Mouse (Mus musculus): ENCODE measurements around the gene Mex3d. TPM values are rescaled to one million over a fixed set of nuclear protein-coding genes. Genes with fewer than 3 reads are reported as not detected.

Gene Mex3d
- polyA plus RNA-seq, 1 experiment: 7.9 TPM

DNA sequence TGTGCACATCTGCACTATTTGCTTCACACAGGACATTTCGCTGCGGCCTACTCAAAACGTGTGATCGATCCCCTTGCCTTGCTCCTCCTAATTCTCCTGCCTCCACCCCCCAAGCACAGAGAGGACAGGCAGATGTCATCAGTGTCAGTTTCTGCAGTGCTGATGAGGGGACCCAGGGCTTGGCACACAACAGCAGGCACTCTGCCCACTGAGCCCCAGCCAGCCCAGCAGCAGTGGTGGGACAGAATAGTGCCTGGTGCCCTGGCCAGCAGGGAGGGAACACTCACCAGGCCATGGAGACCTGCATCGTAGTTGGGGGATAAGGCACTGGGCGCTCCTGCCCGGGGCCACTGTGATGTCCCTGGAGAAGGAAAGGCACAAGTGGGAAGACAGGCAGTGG, 28.1 kb upstream of the Mex3d start:
- no peak overlapping the region for H3K27ac ChIP-seq (ENCODE audit: insufficient read depth, low read depth, low read length)
- no peak overlapping the region for H3K4me3 ChIP-seq (ENCODE audit: insufficient read depth, low read depth, low read length)
- no peaks in the 10 kb centered on the region for H3K27me3 ChIP-seq (replicated peaks; ENCODE audit: control insufficient read depth, insufficient read depth, low read length)
- DNase-seq: no peak
- 90% methylated on average over 7 of the region's 7 CpGs for WGBS
- peaks cover 1% of the 10 kb centered on the region; the same call in 1 of the 2 replicates for H3K36me3 ChIP-seq (ENCODE audit: control insufficient read depth, insufficient read depth, low read length)
- no peaks in the 10 kb centered on the region for H3K4me1 ChIP-seq (ENCODE audit: control insufficient read depth, insufficient read depth, low read length)
- TF ChIP-seq CTCF (conservative IDR thresholded peaks at IDR 0.05; ENCODE audit: insufficient read depth, insufficient read length, low read depth, low read length): no peak
- TF ChIP-seq POLR2A (IDR thresholded peaks at IDR 0.05; ENCODE audit: low read depth, low read length): no peak

DNA sequence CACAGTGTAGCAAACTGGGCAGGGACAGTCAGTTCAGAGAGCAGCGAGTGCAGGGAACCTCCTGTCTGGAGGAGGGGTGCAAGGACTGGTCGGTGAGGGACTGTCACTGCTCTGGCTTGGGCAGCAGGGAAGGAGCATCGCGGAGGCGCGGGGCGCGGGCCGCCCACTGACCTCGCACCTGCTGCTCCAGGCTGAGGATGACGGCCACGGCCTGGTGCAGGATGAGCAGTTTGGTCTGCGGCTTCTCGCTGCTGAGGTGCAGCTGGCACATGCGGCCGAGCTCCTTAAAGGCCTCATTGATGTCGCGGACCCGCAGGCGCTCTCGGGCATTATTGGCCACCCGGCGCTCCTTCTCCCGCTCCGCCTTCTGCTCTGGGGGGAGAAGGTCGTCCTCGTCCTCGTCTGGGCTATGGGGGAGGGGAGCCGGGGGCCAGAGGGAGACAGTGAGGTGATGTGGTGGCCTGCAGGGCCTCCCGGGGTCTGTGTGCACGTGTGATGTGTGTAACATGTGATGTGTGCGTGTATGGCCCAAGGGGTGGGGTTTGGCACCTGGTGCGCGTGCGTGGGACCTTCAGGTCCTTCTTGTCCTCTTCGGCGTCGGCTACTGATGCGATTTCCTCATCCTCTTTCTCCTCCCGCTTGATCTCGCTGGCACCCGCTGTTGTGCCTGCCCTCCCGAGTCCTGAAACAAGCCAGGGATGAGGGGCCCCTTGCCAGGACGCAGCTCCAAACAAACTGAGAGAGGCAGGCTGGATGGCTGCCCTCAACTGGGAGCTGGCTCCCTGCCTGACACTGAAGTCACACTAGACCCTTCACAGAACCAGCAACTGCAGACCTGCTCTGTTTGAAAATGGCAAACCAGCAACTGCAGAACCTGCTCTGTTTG, 25.4 kb upstream of the Mex3d start:
- no peak for DNase-seq
- no peaks in the 10 kb centered on the region for H3K4me1 ChIP-seq (ENCODE audit: control insufficient read depth, insufficient read depth, low read length)
- TF ChIP-seq CTCF (conservative IDR thresholded peaks at IDR 0.05; ENCODE audit: insufficient read depth, insufficient read length, low read depth, low read length) (no peak), POLR2A (IDR thresholded peaks at IDR 0.05; ENCODE audit: low read depth, low read length) (no peak)
- no peak overlapping the region for H3K4me3 ChIP-seq (ENCODE audit: insufficient read depth, low read depth, low read length)
- 84% methylated on average over 44 of the region's 44 CpGs for WGBS
- H3K36me3 ChIP-seq (ENCODE audit: control insufficient read depth, insufficient read depth, low read length): peaks cover 1% of the 10 kb centered on the region; the same call in 1 of the 2 replicates
- no peaks in the 10 kb centered on the region for H3K27me3 ChIP-seq (replicated peaks; ENCODE audit: control insufficient read depth, insufficient read depth, low read length)
- H3K27ac ChIP-seq (ENCODE audit: insufficient read depth, low read depth, low read length): no peak overlapping the region

DNA sequence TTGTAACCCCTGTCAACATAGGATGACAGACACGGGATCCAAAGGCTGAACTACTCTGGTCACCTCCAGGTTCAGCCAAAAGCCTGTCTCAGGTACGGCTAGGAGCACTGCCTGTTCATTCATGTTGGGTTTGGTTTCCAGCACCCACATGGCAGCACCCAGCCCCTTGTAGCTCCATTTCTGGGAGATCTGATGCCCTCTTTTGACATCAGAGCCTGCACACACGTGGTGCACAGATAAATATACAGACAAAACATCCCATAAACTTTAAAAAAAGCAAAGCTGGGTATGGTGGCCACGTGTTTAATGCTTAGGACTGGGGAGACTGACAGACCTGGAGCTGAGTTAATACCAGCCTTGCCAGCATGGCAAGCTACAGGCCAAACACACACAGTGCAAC, 20.5 kb upstream of the Mex3d start:
- no peak for DNase-seq

DNA sequence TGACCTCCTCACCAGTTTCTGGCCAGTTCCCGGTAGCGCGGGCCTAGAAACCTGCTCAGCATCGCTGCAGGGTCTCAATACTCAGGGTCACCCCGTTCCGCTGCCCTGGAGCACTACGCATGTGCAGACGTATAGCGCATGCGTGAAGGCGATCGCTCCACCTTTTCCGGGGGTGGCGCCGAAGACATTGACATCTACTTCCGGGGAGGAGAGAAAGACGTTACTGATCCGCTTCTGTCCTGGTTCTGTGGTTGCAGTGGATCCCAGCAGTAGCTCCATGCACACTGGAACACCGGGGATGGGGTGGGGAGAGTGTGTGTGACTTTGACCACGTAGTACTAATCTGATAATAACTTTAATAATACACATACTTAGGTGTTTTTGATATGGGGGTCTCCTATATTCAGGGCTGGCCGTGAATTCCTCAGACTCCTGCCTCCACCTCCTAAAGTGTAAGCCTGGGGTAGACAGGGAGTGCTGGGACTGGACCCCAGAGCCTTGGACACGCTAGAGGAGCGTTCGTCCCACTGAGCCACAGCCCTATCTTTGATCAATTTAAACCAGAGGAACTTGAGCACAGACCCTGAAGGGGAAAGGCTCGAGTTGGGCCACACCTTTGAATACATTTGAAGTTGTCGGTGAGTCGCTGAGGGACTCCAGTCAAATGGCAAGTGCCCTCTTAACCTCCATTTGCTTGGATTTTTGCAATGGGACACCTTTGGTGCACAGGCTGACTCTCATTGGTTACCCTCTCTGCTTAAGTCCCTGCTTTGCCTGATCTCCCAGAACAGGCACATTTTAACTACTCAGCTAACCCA, 19.4 kb upstream of the Mex3d start, which contains the start of gene Uqcr11:
Gene Uqcr11, minus strand, starts transcription at position 147 of the 818 bp plus-strand sequence.
- WGBS: under 1% methylated on average over 27 of the region's 27 CpGs
- Histone ChIP-seq H3K36me3 (ENCODE audit: control insufficient read depth, insufficient read depth, low read length) (no peaks in the 10 kb centered on the region; the same call in 1 of the 2 replicates), H3K27me3 (replicated peaks; ENCODE audit: control insufficient read depth, insufficient read depth, low read length) (no peaks in the 10 kb centered on the region), H3K4me3 (ENCODE audit: insufficient read depth, low read depth, low read length) (peak within 1 kb of the TSS; percentile 93), H3K4me1 (ENCODE audit: control insufficient read depth, insufficient read depth, low read length) (peaks cover 12% of the 10 kb centered on the region), H3K27ac (ENCODE audit: insufficient read depth, low read depth, low read length) (peak within 1 kb of the TSS; percentile 81)
- peak; percentile 37 for TF ChIP-seq POLR2A (IDR thresholded peaks at IDR 0.05; ENCODE audit: low read depth, low read length)
- TF ChIP-seq CTCF (conservative IDR thresholded peaks at IDR 0.05; ENCODE audit: insufficient read depth, insufficient read length, low read depth, low read length): no peak
- peak; percentile 96 for DNase-seq

More for the DNA sequence above, 20.5 kb upstream of the Mex3d start:
- TF ChIP-seq POLR2A (IDR thresholded peaks at IDR 0.05; ENCODE audit: low read depth, low read length): no peak
- no peak for TF ChIP-seq CTCF (conservative IDR thresholded peaks at IDR 0.05; ENCODE audit: insufficient read depth, insufficient read length, low read depth, low read length)
- no peaks in the 10 kb centered on the region; the same call in 1 of the 2 replicates for H3K36me3 ChIP-seq (ENCODE audit: control insufficient read depth, insufficient read depth, low read length)
- no peak overlapping the region for H3K27ac ChIP-seq (ENCODE audit: insufficient read depth, low read depth, low read length)
- H3K4me1 ChIP-seq (ENCODE audit: control insufficient read depth, insufficient read depth, low read length): peaks cover 12% of the 10 kb centered on the region
- no peak overlapping the region for H3K4me3 ChIP-seq (ENCODE audit: insufficient read depth, low read depth, low read length)
- WGBS: 41% methylated on average over 4 of the region's 4 CpGs
- H3K27me3 ChIP-seq (replicated peaks; ENCODE audit: control insufficient read depth, insufficient read depth, low read length): no peaks in the 10 kb centered on the region

DNA sequence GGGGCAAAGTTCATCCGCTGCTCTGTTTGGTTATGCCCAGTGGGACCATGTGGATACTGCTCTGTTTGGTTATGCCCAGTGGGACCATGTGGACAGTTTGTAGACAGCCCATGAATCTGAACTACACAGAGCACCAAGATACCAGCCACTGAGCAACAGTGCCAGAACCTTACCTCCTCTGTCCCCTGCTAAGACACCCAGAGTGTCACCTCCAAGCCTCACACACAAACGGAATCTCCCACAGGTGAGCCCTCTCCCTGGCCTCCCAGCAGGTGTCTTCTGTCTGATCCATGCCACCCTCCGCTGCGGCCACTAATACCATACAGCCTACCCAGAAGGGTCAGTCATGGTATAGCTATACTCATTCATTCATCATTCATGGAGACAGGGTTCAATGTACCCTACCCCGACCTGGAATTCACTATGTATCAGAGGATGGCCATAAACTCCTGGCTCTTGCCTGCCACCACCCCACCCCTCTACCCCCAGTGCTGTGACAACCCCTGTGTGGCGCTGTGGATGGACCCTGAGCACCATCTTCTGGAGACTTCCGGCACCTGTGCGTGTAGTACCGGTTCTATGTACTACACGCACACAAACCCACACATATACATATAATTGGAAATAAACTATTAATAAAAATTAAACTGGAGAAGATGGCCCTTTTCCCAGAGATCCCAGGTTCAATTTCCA, 18.2 kb upstream of the Mex3d start:
- Histone ChIP-seq H3K27ac (ENCODE audit: insufficient read depth, low read depth, low read length) (no peak overlapping the region; the same call in 1 of the 2 replicates), H3K36me3 (ENCODE audit: control insufficient read depth, insufficient read depth, low read length) (no peaks in the 10 kb centered on the region; the same call in 1 of the 2 replicates), H3K4me1 (ENCODE audit: control insufficient read depth, insufficient read depth, low read length) (peaks cover 12% of the 10 kb centered on the region), H3K27me3 (replicated peaks; ENCODE audit: control insufficient read depth, insufficient read depth, low read length) (no peaks in the 10 kb centered on the region), H3K4me3 (ENCODE audit: insufficient read depth, low read depth, low read length) (peak overlapping the region; percentile 93)
- 44% methylated on average over 10 of the region's 10 CpGs for WGBS
- DNase-seq: no peak
- TF ChIP-seq CTCF (conservative IDR thresholded peaks at IDR 0.05; ENCODE audit: insufficient read depth, insufficient read length, low read depth, low read length) (peak; percentile 44), POLR2A (IDR thresholded peaks at IDR 0.05; ENCODE audit: low read depth, low read length) (no peak)

DNA sequence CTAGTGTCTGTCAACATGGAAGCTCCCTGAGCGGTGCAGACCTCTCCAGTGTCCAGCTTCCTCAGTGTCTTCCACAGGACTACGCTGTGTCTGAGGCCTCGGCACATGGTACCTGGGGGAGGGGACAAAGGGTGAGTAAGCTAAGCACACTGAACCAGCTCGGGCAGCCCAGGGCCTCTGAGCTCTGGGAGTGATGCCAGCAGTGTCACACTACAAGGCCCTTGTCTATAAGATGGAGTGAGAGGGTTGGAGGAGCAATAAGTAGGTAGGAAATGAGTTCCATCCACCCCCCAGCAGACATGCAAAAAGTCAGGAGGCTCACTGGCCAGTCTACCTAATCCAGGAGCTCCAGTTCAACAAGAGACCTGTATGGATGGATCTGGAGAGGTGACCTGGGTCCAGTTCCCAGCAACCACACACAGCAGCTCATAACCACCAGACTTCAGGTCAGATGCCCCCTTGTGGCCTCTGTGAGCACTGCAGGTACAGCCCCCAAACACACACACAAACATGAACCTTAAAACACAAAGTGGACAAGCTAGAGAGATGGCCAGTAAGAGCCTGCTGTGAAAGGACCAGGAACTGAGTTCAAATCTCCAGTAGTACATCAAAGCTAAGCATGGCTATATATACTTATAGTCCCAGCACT, 15.7 kb upstream of the Mex3d start:
- no peaks in the 10 kb centered on the region for H3K27me3 ChIP-seq (replicated peaks; ENCODE audit: control insufficient read depth, insufficient read depth, low read length)
- H3K4me1 ChIP-seq (ENCODE audit: control insufficient read depth, insufficient read depth, low read length): peaks cover 17% of the 10 kb centered on the region
- WGBS: 50% methylated on average over 4 of the region's 4 CpGs
- no peak overlapping the region for H3K27ac ChIP-seq (ENCODE audit: insufficient read depth, low read depth, low read length)
- peak; percentile 67 for DNase-seq
- H3K36me3 ChIP-seq (ENCODE audit: control insufficient read depth, insufficient read depth, low read length): no peaks in the 10 kb centered on the region; the same call in 1 of the 2 replicates
- peak; percentile 61 for TF ChIP-seq CTCF (conservative IDR thresholded peaks at IDR 0.05; ENCODE audit: insufficient read depth, insufficient read length, low read depth, low read length)
- TF ChIP-seq POLR2A (IDR thresholded peaks at IDR 0.05; ENCODE audit: low read depth, low read length): no peak
- H3K4me3 ChIP-seq (ENCODE audit: insufficient read depth, low read depth, low read length): no peak overlapping the region
